In genomic region chr1:35653119-35653956, GRCm38 (mm10) we compare ENCODE assay signal across 9 mouse cellular contexts.
A peak's percentile ranks its signal among the peaks of the same experiment; 100 is the strongest.
DNase-seq lines count a peak whose midpoint lies in the region; ATAC-seq and TF ChIP-seq lines count a peak whose summit lies in the region.
"Had no signal": no experiment of that assay in that cellular context is flagged by ENCODE, and none has a peak within 500 bp of the region (broad histone marks: within the 10 kb centered on the region; RNA-seq: fewer than 3 reads in every experiment).

No protein-coding gene starts in this region.

- TF ChIP-seq POLR2A in cerebellum, adult 2 months (IDR thresholded peaks at IDR 0.05; ENCODE audit: borderline replicate concordance, insufficient read depth, low read length) = no peak

- H3K4me2 ChIP-seq in midbrain, embryonic 13.5 days (replicated peaks) = no peak overlapping the region

- no peak overlapping the region for H3K9ac ChIP-seq in midbrain, embryonic 13.5 days (replicated peaks)

- whole genome bisulfite sequencing in cerebellum, adult 2 months = 24% methylated on average over 13 of the region's 13 CpGs
- 57% methylated on average over 13 of the region's 13 CpGs for WGBS in midbrain, embryonic 13.5 days

- DNase-seq in cerebellum, adult 2 months = peak; percentile 6 to 46
- peak; percentile 6 for DNase-seq in ovary, adult 18-20 months (ENCODE audit: low spot score)
- DNase-seq in ovary, postnatal 36 days (ENCODE audit: low spot score) = no peak
- peak; percentile 66 to 82 for DNase-seq in thymus, postnatal 36 days
- no peak for DNase-seq in adrenal gland, adult 2 months
- DNase-seq: right cerebral cortex, postnatal 25 days had no signal

- no peaks in the 10 kb centered on the region for H3K36me3 ChIP-seq in midbrain, embryonic 13.5 days

- peaks cover 9% of the 10 kb centered on the region; the same call in 1 of the 2 replicates for H3K4me1 ChIP-seq in cerebellum, adult 2 months (ENCODE audit: control insufficient read depth, insufficient read depth, low read length)
- H3K4me1 ChIP-seq in midbrain, embryonic 13.5 days (replicated peaks) = peaks cover 7% of the 10 kb centered on the region

- no peak for TF ChIP-seq CTCF in cerebellum, adult 2 months (IDR thresholded peaks at IDR 0.05; ENCODE audit: borderline replicate concordance, insufficient read depth, low read depth, low read length)

- no peaks in the 10 kb centered on the region for H3K27me3 ChIP-seq in cerebellum, adult 2 months (ENCODE audit: control insufficient read depth, insufficient read depth, low read length)
- no peaks in the 10 kb centered on the region for H3K27me3 ChIP-seq in midbrain, embryonic 13.5 days

- no peak overlapping the region for H3K4me3 ChIP-seq in cerebellum, adult 2 months (replicated peaks; ENCODE audit: insufficient read depth, low read depth, low read length)
- no peak overlapping the region for H3K4me3 ChIP-seq in midbrain, embryonic 13.5 days (replicated peaks)

- ATAC-seq in cerebellum, adult (ENCODE audit: insufficient number of reproducible peaks, low FRiP score, low TSS enrichment) = no peak
- ATAC-seq in midbrain, embryonic 13.5 days = peak; percentile 43; the same call in 1 of the 2 replicates
- no peak for ATAC-seq in megakaryocyte progenitor cell, adult 5-6 weeks (replicated peaks; ENCODE audit: poor library complexity)

- no peaks in the 10 kb centered on the region for H3K9me3 ChIP-seq in midbrain, embryonic 13.5 days

- no peak overlapping the region for H3K27ac ChIP-seq in cerebellum, adult 2 months (ENCODE audit: insufficient read depth, low read length)
- no peak overlapping the region for H3K27ac ChIP-seq in midbrain, embryonic 13.5 days

Comparison
In these comparisons a context has a peak if more than half of its experiments do, and no peak if none do; other contexts are left out.
1. DNase-seq: peak in cerebellum, adult 2 months (2 of 2), ovary, adult 18-20 months (single experiment) and thymus, postnatal 36 days (2 of 2); none in ovary, postnatal 36 days (single experiment) and adrenal gland, adult 2 months (single experiment).